In genomic region chr16:37974520-37975340, GRCm38 (mm10) we compare ENCODE assay signal across 9 mouse cellular contexts. TPM values are rescaled to one million over a fixed set of nuclear protein-coding genes. Genes with fewer than 3 reads are reported as not detected.
DNase-seq lines count a peak whose midpoint lies in the region; ATAC-seq and TF ChIP-seq lines count a peak whose summit lies in the region.
"Had no signal": no experiment of that assay in that cellular context is flagged by ENCODE, and none has a peak within 500 bp of the region (broad histone marks: within the 10 kb centered on the region; RNA-seq: fewer than 3 reads in every experiment).

No protein-coding gene starts in this region.

- H3K9me3 ChIP-seq in limb, embryonic 14.5 days (ENCODE audit: control insufficient read depth, low read length) = no peaks in the 10 kb centered on the region
- H3K9me3 ChIP-seq in limb, embryonic 10.5 days (replicated peaks) = no peaks in the 10 kb centered on the region
- no peaks in the 10 kb centered on the region for H3K9me3 ChIP-seq in hindbrain, embryonic 11.5 days (ENCODE audit: control insufficient read depth, low read length)
- H3K9me3 ChIP-seq: limb, embryonic 12.5 days had no signal

- H3K4me3 ChIP-seq in limb, embryonic 14.5 days (replicated peaks; ENCODE audit: low read length) = no peak overlapping the region
- H3K4me3 ChIP-seq in limb, embryonic 10.5 days = no peak overlapping the region
- no peak overlapping the region for H3K4me3 ChIP-seq in hindbrain, embryonic 11.5 days (ENCODE audit: low read depth, low read length)
- no peak overlapping the region for H3K4me3 ChIP-seq in olfactory bulb, adult 2 months (ENCODE audit: insufficient read depth, low read depth, low read length)
- H3K4me3 ChIP-seq: limb, embryonic 12.5 days had no signal

- peaks cover 13% of the 10 kb centered on the region for H3K4me1 ChIP-seq in limb, embryonic 14.5 days (ENCODE audit: control insufficient read depth, insufficient read depth, low read length)
- H3K4me1 ChIP-seq in limb, embryonic 10.5 days = no peaks in the 10 kb centered on the region
- H3K4me1 ChIP-seq in hindbrain, embryonic 11.5 days (replicated peaks; ENCODE audit: control insufficient read depth, insufficient read depth, low read length) = no peaks in the 10 kb centered on the region
- peaks cover 3% of the 10 kb centered on the region; the same call in 1 of the 2 replicates for H3K4me1 ChIP-seq in olfactory bulb, adult 2 months (ENCODE audit: control insufficient read depth, insufficient read depth, low read length)

- H3K27ac ChIP-seq in limb, embryonic 14.5 days (replicated peaks; ENCODE audit: low read depth, low read length) = no peak overlapping the region
- no peak overlapping the region for H3K27ac ChIP-seq in limb, embryonic 10.5 days
- no peak overlapping the region for H3K27ac ChIP-seq in hindbrain, embryonic 11.5 days (ENCODE audit: low read depth, low read length)
- H3K27ac ChIP-seq in olfactory bulb, adult 2 months (ENCODE audit: insufficient read depth, low read depth, low read length) = 0 out of 2 replicates have a peak overlapping the region, but pooled peaks have one; percentile 8
- H3K27ac ChIP-seq: limb, embryonic 12.5 days had no signal

- TF ChIP-seq POLR2A in limb, embryonic 14.5 days (IDR thresholded peaks at IDR 0.05; ENCODE audit: borderline replicate concordance, extremely low read depth, insufficient read depth, insufficient read length) = no peak
- no peak for TF ChIP-seq POLR2A in olfactory bulb, adult 2 months (IDR thresholded peaks at IDR 0.05; ENCODE audit: insufficient read depth, low read depth, low read length)

- no peak overlapping the region for H3K9ac ChIP-seq in limb, embryonic 14.5 days (ENCODE audit: low read depth, low read length, severe bottlenecking)
- no peak overlapping the region for H3K9ac ChIP-seq in hindbrain, embryonic 11.5 days (ENCODE audit: low read depth, low read length)
- H3K9ac ChIP-seq: limb, embryonic 12.5 days had no signal

- no peaks in the 10 kb centered on the region for H3K36me3 ChIP-seq in limb, embryonic 14.5 days (ENCODE audit: control insufficient read depth, insufficient read depth, low read length)
- H3K36me3 ChIP-seq in limb, embryonic 10.5 days = no peaks in the 10 kb centered on the region
- H3K36me3 ChIP-seq in hindbrain, embryonic 11.5 days (ENCODE audit: control insufficient read depth, insufficient read depth, low read length) = no peaks in the 10 kb centered on the region
- H3K36me3 ChIP-seq: limb, embryonic 12.5 days had no signal

- TF ChIP-seq CTCF in olfactory bulb, adult 2 months (IDR thresholded peaks at IDR 0.05; ENCODE audit: insufficient read depth, low read depth, low read length) = no peak

- DNase-seq in limb, embryonic 14.5 days (ENCODE audit: low spot score) = peak; percentile 40
- no peak for DNase-seq in limb, embryonic 10.5 days (ENCODE audit: low spot score)
- DNase-seq in embryo, embryonic 10.5 days (ENCODE audit: low spot score) = peak; percentile 44
- peak; percentile 32 for DNase-seq in hindbrain, embryonic 11.5 days (ENCODE audit: low spot score)
- peak; percentile 55 for DNase-seq in left cerebral cortex, adult 11 months (ENCODE audit: low spot score)
- no peak for DNase-seq in urinary bladder, postnatal 25 days (ENCODE audit: low spot score)
- no peak for DNase-seq in cerebellum, adult 9-11 months

- ATAC-seq in limb, embryonic 14.5 days (ENCODE audit: low FRiP score, low read depth) = peak; percentile 32; the same call in 1 of the 2 replicates
- no peak for ATAC-seq in hindbrain, embryonic 11.5 days (ENCODE audit: low FRiP score)

- H3K27me3 ChIP-seq in limb, embryonic 14.5 days (ENCODE audit: control insufficient read depth, insufficient read depth, low read length) = no peaks in the 10 kb centered on the region
- no peaks in the 10 kb centered on the region for H3K27me3 ChIP-seq in limb, embryonic 10.5 days (ENCODE audit: low read depth, poor library complexity, severe bottlenecking)
- no peaks in the 10 kb centered on the region for H3K27me3 ChIP-seq in hindbrain, embryonic 11.5 days (ENCODE audit: control insufficient read depth, insufficient read depth, low read length)
- H3K27me3 ChIP-seq: limb, embryonic 12.5 days had no signal

- H3K4me2 ChIP-seq in limb, embryonic 14.5 days (replicated peaks; ENCODE audit: low read depth, low read length, severe bottlenecking) = no peak overlapping the region
- H3K4me2 ChIP-seq in hindbrain, embryonic 11.5 days (replicated peaks; ENCODE audit: low read depth, low read length) = no peak overlapping the region
- H3K4me2 ChIP-seq: limb, embryonic 12.5 days had no signal

- 57% methylated on average over 13 of the region's 13 CpGs for WGBS in limb, embryonic 14.5 days
- WGBS in limb, embryonic 10.5 days = 63% methylated on average over 13 of the region's 13 CpGs
- 68% methylated on average over 13 of the region's 13 CpGs for WGBS in hindbrain, embryonic 11.5 days
- WGBS in olfactory bulb, adult 2 months = 28% methylated on average over 13 of the region's 13 CpGs

RNA-seq across cellular contexts. Expression of gene Gpr156, which starts 58.4 kb away (rescaled TPM):
- 0.77 and 0.78 TPM in 2 replicates for polyA plus RNA-seq in limb, embryonic 14.5 days (2012; rRNA removed)
- 0.59 and 0.88 TPM in 2 replicates for polyA plus RNA-seq in limb, embryonic 14.5 days (2014; fragmentation: Nextera tagmentation; extraction: Ambion mirVana)
- polyA plus RNA-seq in limb, embryonic 10.5 days (2016; fragmentation: Nextera tagmentation; extraction: Ambion mirVana) = 0.55 and 0.86 TPM in 2 replicates
- polyA plus RNA-seq in hindbrain, embryonic 11.5 days (2014; fragmentation: Nextera tagmentation; extraction: Ambion mirVana) = 4.0 and 4.8 TPM in 2 replicates
- polyA plus RNA-seq in olfactory bulb, adult 2 months (2012; ENCODE audit: insufficient read depth, insufficient read length, low replicate concordance, missing spikeins) = not detected in 2 replicates

Comparison
In these comparisons a context has a peak if more than half of its experiments do, and no peak if none do; other contexts are left out.
1. DNase-seq: peak in limb, embryonic 14.5 days (single experiment), embryo, embryonic 10.5 days (single experiment), hindbrain, embryonic 11.5 days (single experiment) and left cerebral cortex, adult 11 months (single experiment); none in limb, embryonic 10.5 days (single experiment), urinary bladder, postnatal 25 days (single experiment) and cerebellum, adult 9-11 months (single experiment).